Mouse (Mus musculus) thymus, postnatal 36 days (tissue): ENCODE measurements around the gene Fancc.

ENCODE experiments used
- DNase-seq, 2 experiments: peaks; one replicate each; pipeline ENCODE4 v3.0.0; 2022; ENCODE audit warnings: mixed read lengths in 2 of 2

The Fancc gene

GRCm38 (mm10) chr13:63286483-63287102 is 210.5 kb downstream of the Fancc start:
- DNase-seq: peak in 1 of 2 experiments; percentile 7

GRCm38 (mm10) chr13:63284748-63285147 is 212.3 kb downstream of the Fancc start:
- peak in 1 of 2 experiments; percentile 20 for DNase-seq

GRCm38 (mm10) chr13:63283236-63283635 is 213.8 kb downstream of the Fancc start:
- DNase-seq: peak in 1 of 2 experiments; percentile 58

- no peak for DNase-seq
Measured at GRCm38 (mm10) chr13:63281206-63281605, 215.9 kb downstream of the Fancc start.

- no peak for DNase-seq
Measured at GRCm38 (mm10) chr13:63280344-63280743, 216.7 kb downstream of the Fancc start.

- DNase-seq: no peak
Measured at GRCm38 (mm10) chr13:63279807-63280206, 217.3 kb downstream of the Fancc start.

- DNase-seq: peak in 1 of 2 experiments; percentile 51
Measured at GRCm38 (mm10) chr13:63278796-63279475, 218.1 kb downstream of the Fancc start.

- DNase-seq: no peak
Measured at GRCm38 (mm10) chr13:63278141-63278631, 218.9 kb downstream of the Fancc start.

GRCm38 (mm10) chr13:63277316-63277715 is 219.8 kb downstream of the Fancc start:
- DNase-seq: no peak

- DNase-seq: no peak
Measured at GRCm38 (mm10) chr13:63276389-63276788, 220.7 kb downstream of the Fancc start.

- no peak for DNase-seq
Measured at GRCm38 (mm10) chr13:63274488-63275166, 222.5 kb downstream of the Fancc start.

- DNase-seq: no peak
Measured at GRCm38 (mm10) chr13:63273859-63274258, 223.2 kb downstream of the Fancc start.

- no peak for DNase-seq
Measured at GRCm38 (mm10) chr13:63272602-63273229, 224.4 kb downstream of the Fancc start.

- no peak for DNase-seq
Measured at GRCm38 (mm10) chr13:63272017-63272601, 225.0 kb downstream of the Fancc start.

GRCm38 (mm10) chr13:63270191-63270590 is 226.9 kb downstream of the Fancc start:
- DNase-seq: no peak

- DNase-seq: no peak
Measured at GRCm38 (mm10) chr13:63268776-63269175, 228.3 kb downstream of the Fancc start.

- DNase-seq: no peak
Measured at GRCm38 (mm10) chr13:63268371-63268770, 228.7 kb downstream of the Fancc start.

- no peak for DNase-seq
Measured at GRCm38 (mm10) chr13:63262168-63262957, 234.7 kb downstream of the Fancc start.

- peak in 1 of 2 experiments; percentile 47 for DNase-seq
Measured at GRCm38 (mm10) chr13:63261676-63262075, 235.4 kb downstream of the Fancc start.

GRCm38 (mm10) chr13:63260753-63261631 is 236.1 kb downstream of the Fancc start:
- DNase-seq: peak; percentile 74 to 78

- no peak for DNase-seq
Measured at GRCm38 (mm10) chr13:63260133-63260532, 236.9 kb downstream of the Fancc start.
